Mouse (Mus musculus): Measurements from ENCODE around the gene Cisd3.

DNA sequence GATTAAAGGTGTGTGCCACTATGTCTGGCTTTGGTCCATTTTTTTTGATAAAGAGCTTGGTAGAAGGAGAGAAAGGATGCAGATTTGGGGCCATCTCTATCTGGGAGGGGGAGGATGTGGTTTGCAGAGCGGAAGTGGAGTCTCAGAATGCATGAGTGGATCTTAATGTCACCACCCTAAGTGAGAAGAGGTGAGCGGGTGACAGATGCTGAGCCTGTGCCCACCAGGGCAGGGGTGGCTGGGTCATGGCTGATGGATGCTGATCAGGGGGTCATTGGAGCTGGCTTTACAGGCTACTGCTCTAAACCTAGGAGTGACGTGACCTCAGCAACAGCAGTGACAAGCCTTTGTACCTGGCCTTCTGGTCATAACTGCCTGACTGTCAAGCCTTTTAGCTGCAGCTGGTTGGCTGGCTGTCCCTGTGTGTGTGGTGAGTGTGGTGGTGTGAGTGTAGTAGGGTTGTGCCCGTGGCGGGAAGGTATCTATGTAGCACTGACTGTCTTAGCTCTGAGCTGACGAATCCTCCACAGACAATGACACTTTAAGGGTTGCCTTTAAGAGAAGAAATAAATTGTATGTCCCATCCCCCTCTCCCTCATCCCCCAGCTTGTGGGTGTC is 1.5 kb upstream of the Cisd3 start:
- TF ChIP-seq EP300 (IDR thresholded peaks at IDR 0.05): no peak
- TF ChIP-seq CTCF (IDR thresholded peaks at IDR 0.05): no peak

Data from lung, postnatal 0 days (tissue).